Mouse (Mus musculus): ENCODE data around the gene Mmp11. TPM values are rescaled to one million over a fixed set of nuclear protein-coding genes. Genes with fewer than 3 reads are reported as not detected.
"Not testable (repeated sequence)": the region's sequence is repeated elsewhere in the genome, so short reads cannot be mapped to it uniquely, and the experiment has no call there.

The Mmp11 gene
- polyA plus RNA-seq, 1 experiment from 2014 or later: 53.6 TPM

GRCm38 (mm10) chr10:75896208-75896607 lies 40.1 kb downstream of the Mmp11 start:
- no peak overlapping the region for H3K4me2 ChIP-seq (ENCODE audit: low read depth, low read length)
- no peak overlapping the region for H3K9ac ChIP-seq (ENCODE audit: low read depth, low read length)
- WGBS: 100% methylated on average over 1 of the region's 1 CpGs
- H3K27ac ChIP-seq (replicated peaks; ENCODE audit: low read depth, low read length): no peak overlapping the region
- no peaks in the 10 kb centered on the region for H3K9me3 ChIP-seq (ENCODE audit: control insufficient read depth, low read length)
- H3K27me3 ChIP-seq (replicated peaks; ENCODE audit: control insufficient read depth, insufficient read depth, low read length): no peaks in the 10 kb centered on the region
- peaks cover 52% of the 10 kb centered on the region for H3K36me3 ChIP-seq (ENCODE audit: control insufficient read depth, insufficient read depth, low read length)
- DNase-seq (ENCODE audit: low spot score) (no peak), ATAC-seq (ENCODE audit: low read depth) (no peak)
- H3K4me3 ChIP-seq (ENCODE audit: low read depth, low read length): no peak overlapping the region
- peaks cover 5% of the 10 kb centered on the region; the same call in 1 of the 2 replicates for H3K4me1 ChIP-seq (ENCODE audit: control insufficient read depth, insufficient read depth, low read length)

GRCm38 (mm10) chr10:75895730-75896129 lies 40.6 kb downstream of the Mmp11 start:
- peaks cover 47% of the 10 kb centered on the region for H3K36me3 ChIP-seq (ENCODE audit: control insufficient read depth, insufficient read depth, low read length)
- no peak overlapping the region for H3K4me2 ChIP-seq (ENCODE audit: low read depth, low read length)
- H3K27me3 ChIP-seq (replicated peaks; ENCODE audit: control insufficient read depth, insufficient read depth, low read length): no peaks in the 10 kb centered on the region
- no peak overlapping the region for H3K9ac ChIP-seq (ENCODE audit: low read depth, low read length)
- H3K4me1 ChIP-seq (ENCODE audit: control insufficient read depth, insufficient read depth, low read length): peaks cover 5% of the 10 kb centered on the region; the same call in 1 of the 2 replicates
- DNase-seq (ENCODE audit: low spot score) (no peak), ATAC-seq (ENCODE audit: low read depth) (no peak)
- H3K4me3 ChIP-seq (ENCODE audit: low read depth, low read length): no peak overlapping the region
- WGBS: 92% methylated on average over 5 of the region's 5 CpGs
- H3K9me3 ChIP-seq (ENCODE audit: control insufficient read depth, low read length): no peaks in the 10 kb centered on the region
- no peak overlapping the region for H3K27ac ChIP-seq (replicated peaks; ENCODE audit: low read depth, low read length)

GRCm38 (mm10) chr10:75894601-75895000 lies 41.7 kb downstream of the Mmp11 start:
- Histone ChIP-seq H3K9me3 (ENCODE audit: control insufficient read depth, low read length) (no peaks in the 10 kb centered on the region), H3K27me3 (replicated peaks; ENCODE audit: control insufficient read depth, insufficient read depth, low read length) (no peaks in the 10 kb centered on the region), H3K9ac (ENCODE audit: low read depth, low read length) (no peak overlapping the region), H3K36me3 (ENCODE audit: control insufficient read depth, insufficient read depth, low read length) (peaks cover 41% of the 10 kb centered on the region), H3K4me2 (ENCODE audit: low read depth, low read length) (no peak overlapping the region), H3K4me1 (ENCODE audit: control insufficient read depth, insufficient read depth, low read length) (peaks cover 5% of the 10 kb centered on the region; the same call in 1 of the 2 replicates), H3K4me3 (ENCODE audit: low read depth, low read length) (no peak overlapping the region), H3K27ac (replicated peaks; ENCODE audit: low read depth, low read length) (no peak overlapping the region)
- 77% methylated on average over 6 of the region's 6 CpGs for WGBS
- ATAC-seq (ENCODE audit: low read depth) (no peak), DNase-seq (ENCODE audit: low spot score) (no peak)

GRCm38 (mm10) chr10:75893089-75893750 lies 43.1 kb downstream of the Mmp11 start, which contains the start of gene Derl3:
Derl3 (plus strand) TSS chr10:75893413.
- WGBS: 2% methylated on average over 33 of the region's 51 CpGs
- H3K4me2 ChIP-seq (ENCODE audit: low read depth, low read length): peak within 1 kb of the TSS; percentile 76
- peak within 1 kb of the TSS; percentile 56 for H3K9ac ChIP-seq (ENCODE audit: low read depth, low read length)
- DNase-seq (ENCODE audit: low spot score): peak; percentile 99
- no peak within 1 kb of the TSS; the same call in 1 of the 2 replicates for H3K27ac ChIP-seq (replicated peaks; ENCODE audit: low read depth, low read length)
- peaks cover 5% of the 10 kb centered on the region; the same call in 1 of the 2 replicates for H3K4me1 ChIP-seq (ENCODE audit: control insufficient read depth, insufficient read depth, low read length)
- ATAC-seq (ENCODE audit: low read depth): peak; percentile 99
- H3K9me3 ChIP-seq (ENCODE audit: control insufficient read depth, low read length): no peaks in the 10 kb centered on the region
- peaks cover 34% of the 10 kb centered on the region for H3K36me3 ChIP-seq (ENCODE audit: control insufficient read depth, insufficient read depth, low read length)
- H3K4me3 ChIP-seq (ENCODE audit: low read depth, low read length): peak within 1 kb of the TSS; percentile 38
- H3K27me3 ChIP-seq (replicated peaks; ENCODE audit: control insufficient read depth, insufficient read depth, low read length): no peaks in the 10 kb centered on the region

- H3K4me1 ChIP-seq (ENCODE audit: control insufficient read depth, insufficient read depth, low read length): peaks cover 5% of the 10 kb centered on the region; the same call in 1 of the 2 replicates
- no peaks in the 10 kb centered on the region for H3K9me3 ChIP-seq (ENCODE audit: control insufficient read depth, low read length)
- no peak for DNase-seq (ENCODE audit: low spot score)
- 38% methylated on average over 8 of the region's 8 CpGs for WGBS
- ATAC-seq (ENCODE audit: low read depth): no peak
- no peak overlapping the region for H3K9ac ChIP-seq (ENCODE audit: low read depth, low read length)
- H3K36me3 ChIP-seq (ENCODE audit: control insufficient read depth, insufficient read depth, low read length): peaks cover 8% of the 10 kb centered on the region
- no peaks in the 10 kb centered on the region for H3K27me3 ChIP-seq (replicated peaks; ENCODE audit: control insufficient read depth, insufficient read depth, low read length)
- H3K4me3 ChIP-seq (ENCODE audit: low read depth, low read length): no peak overlapping the region
- H3K27ac ChIP-seq (replicated peaks; ENCODE audit: low read depth, low read length): no peak overlapping the region
- no peak overlapping the region for H3K4me2 ChIP-seq (ENCODE audit: low read depth, low read length)
Measured at GRCm38 (mm10) chr10:75889406-75890153, 46.7 kb downstream of the Mmp11 start.

- not testable (repeated sequence) for H3K9ac ChIP-seq (ENCODE audit: low read depth, low read length); H3K4me1 ChIP-seq (ENCODE audit: control insufficient read depth, insufficient read depth, low read length); H3K4me3 ChIP-seq (ENCODE audit: low read depth, low read length); ATAC-seq (ENCODE audit: low read depth); H3K36me3 ChIP-seq (ENCODE audit: control insufficient read depth, insufficient read depth, low read length); H3K27me3 ChIP-seq (replicated peaks; ENCODE audit: control insufficient read depth, insufficient read depth, low read length); H3K9me3 ChIP-seq (ENCODE audit: control insufficient read depth, low read length); H3K27ac ChIP-seq (replicated peaks; ENCODE audit: low read depth, low read length); H3K4me2 ChIP-seq (ENCODE audit: low read depth, low read length); DNase-seq (ENCODE audit: low spot score)
- WGBS: 62% methylated on average over 5 of the region's 5 CpGs
Measured at GRCm38 (mm10) chr10:75887504-75887903, 48.8 kb downstream of the Mmp11 start.

- H3K4me3 ChIP-seq (ENCODE audit: low read depth, low read length): no peak overlapping the region
- no peak overlapping the region for H3K4me2 ChIP-seq (ENCODE audit: low read depth, low read length)
- no peak overlapping the region for H3K9ac ChIP-seq (ENCODE audit: low read depth, low read length)
- H3K27me3 ChIP-seq (replicated peaks; ENCODE audit: control insufficient read depth, insufficient read depth, low read length): no peaks in the 10 kb centered on the region
- peaks cover 6% of the 10 kb centered on the region for H3K4me1 ChIP-seq (ENCODE audit: control insufficient read depth, insufficient read depth, low read length)
- ATAC-seq (ENCODE audit: low read depth) (no peak), DNase-seq (ENCODE audit: low spot score) (no peak)
- 93% methylated on average over 8 of the region's 8 CpGs for WGBS
- no peak overlapping the region for H3K27ac ChIP-seq (replicated peaks; ENCODE audit: low read depth, low read length)
- H3K9me3 ChIP-seq (ENCODE audit: control insufficient read depth, low read length): no peaks in the 10 kb centered on the region
- no peaks in the 10 kb centered on the region for H3K36me3 ChIP-seq (ENCODE audit: control insufficient read depth, insufficient read depth, low read length)
Measured at GRCm38 (mm10) chr10:75884742-75885141, 51.6 kb downstream of the Mmp11 start.

GRCm38 (mm10) chr10:75883232-75883552 lies 53.1 kb downstream of the Mmp11 start:
- 0 out of 2 replicates have a peak overlapping the region, but pooled peaks have one; percentile 33 for H3K27ac ChIP-seq (replicated peaks; ENCODE audit: low read depth, low read length)

More at GRCm38 (mm10) chr10:75883232-75883552, 53.1 kb downstream of the Mmp11 start:
- ATAC-seq (ENCODE audit: low read depth) (peak; percentile 78), DNase-seq (ENCODE audit: low spot score) (peak; percentile 90)
- Histone ChIP-seq H3K4me3 (ENCODE audit: low read depth, low read length) (no peak overlapping the region), H3K4me2 (ENCODE audit: low read depth, low read length) (peak overlapping the region; percentile 38; the same call in 1 of the 2 replicates), H3K27me3 (replicated peaks; ENCODE audit: control insufficient read depth, insufficient read depth, low read length) (no peaks in the 10 kb centered on the region), H3K36me3 (ENCODE audit: control insufficient read depth, insufficient read depth, low read length) (no peaks in the 10 kb centered on the region), H3K9ac (ENCODE audit: low read depth, low read length) (no peak overlapping the region), H3K4me1 (ENCODE audit: control insufficient read depth, insufficient read depth, low read length) (peaks cover 6% of the 10 kb centered on the region), H3K9me3 (ENCODE audit: control insufficient read depth, low read length) (no peaks in the 10 kb centered on the region)
- WGBS: 0% methylated on average over 10 of the region's 10 CpGs

All from embryonic facial prominence, embryonic 14.5 days (tissue).